Mouse (Mus musculus) kidney, adult 8-10 months (tissue): ENCODE data around the gene Myom1.

Experiments
- DNase-seq, 2 experiments: peaks; one replicate each; pipeline ENCODE4 v3.0.0; 2022

Gene Myom1

DNA sequence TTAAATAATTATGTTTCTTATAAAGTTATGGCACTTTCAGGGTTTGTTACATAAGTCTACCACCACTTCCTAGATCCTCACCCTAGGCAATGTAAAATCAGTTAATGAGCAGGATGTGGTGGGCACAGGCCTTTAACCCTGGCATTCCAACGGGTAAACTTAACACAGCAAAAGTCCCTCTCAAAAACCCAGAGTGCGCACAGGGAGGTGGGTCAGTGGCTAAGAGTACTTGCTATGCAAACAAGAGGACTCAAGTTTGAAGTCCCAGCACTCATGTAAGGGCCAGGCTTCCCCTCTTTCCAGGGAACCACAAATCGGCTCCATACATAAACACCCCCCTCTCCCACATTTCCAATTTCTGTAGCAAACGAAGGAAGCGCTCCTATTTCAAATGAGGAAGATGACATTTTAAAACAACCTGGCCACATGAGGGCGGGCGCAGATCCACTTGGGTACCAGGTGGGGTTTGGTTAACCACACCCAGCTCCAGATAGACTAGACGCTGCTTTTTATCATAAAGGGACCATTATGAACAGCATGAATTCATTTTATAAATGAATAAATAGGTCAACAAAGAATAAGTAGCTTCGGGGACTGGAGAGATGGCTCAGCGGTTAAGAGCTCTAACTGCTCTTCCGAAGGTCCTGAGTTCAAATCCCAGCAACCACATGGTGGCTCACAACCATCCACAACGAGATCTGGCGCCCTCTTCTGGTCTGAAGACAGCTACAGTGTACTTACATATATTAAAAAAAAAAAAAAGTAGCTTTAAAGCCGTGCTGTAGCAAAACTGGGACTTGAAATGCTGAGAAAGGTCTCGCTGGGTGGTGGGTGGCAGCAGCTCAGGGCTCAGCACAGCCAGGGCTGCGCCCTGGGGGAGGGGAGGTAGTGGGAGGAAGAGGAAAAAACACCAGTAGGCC is 10.5 kb upstream of the Myom1 start:
- DNase-seq: no peak

DNA sequence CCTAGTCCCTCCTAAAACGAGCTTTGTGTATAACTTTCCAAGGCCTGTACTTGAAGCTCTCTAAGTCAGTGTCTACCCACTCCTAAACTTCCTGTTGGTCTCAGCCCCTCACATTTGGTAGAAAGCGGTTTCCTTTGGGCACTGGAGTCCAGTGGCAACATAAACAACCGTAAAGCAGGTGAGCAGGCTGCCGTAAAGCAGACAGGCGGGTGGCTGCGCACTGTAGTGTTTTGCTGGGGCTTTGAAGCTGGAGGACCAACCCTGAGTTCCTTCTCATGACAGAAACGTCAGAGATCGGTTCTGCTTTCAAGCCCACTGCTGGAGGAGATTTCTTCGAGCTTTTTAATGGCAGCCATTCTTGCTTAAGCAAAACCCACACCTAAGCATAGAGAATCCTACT is 9.8 kb upstream of the Myom1 start:
- no peak for DNase-seq

DNA sequence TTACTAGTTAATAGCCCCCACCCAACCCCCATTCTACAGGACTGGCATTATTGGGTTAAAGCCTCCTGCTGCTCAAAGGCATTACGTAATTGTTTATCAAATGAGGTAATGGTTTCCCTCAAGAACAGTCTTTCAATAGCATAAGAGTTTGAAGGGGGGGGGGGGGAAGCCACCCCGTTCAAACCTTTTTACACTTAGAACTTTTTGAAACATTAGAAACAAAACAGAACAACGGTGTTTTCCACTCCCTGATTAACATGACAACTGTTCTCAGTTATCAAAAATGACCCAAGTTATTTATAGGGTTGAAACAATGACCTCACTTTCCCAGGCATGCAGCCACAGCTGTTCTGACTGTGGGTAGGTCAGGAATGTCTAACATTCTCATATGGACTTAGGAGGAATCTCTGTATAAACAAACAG is 9.0 kb upstream of the Myom1 start:
- no peak for DNase-seq

DNA sequence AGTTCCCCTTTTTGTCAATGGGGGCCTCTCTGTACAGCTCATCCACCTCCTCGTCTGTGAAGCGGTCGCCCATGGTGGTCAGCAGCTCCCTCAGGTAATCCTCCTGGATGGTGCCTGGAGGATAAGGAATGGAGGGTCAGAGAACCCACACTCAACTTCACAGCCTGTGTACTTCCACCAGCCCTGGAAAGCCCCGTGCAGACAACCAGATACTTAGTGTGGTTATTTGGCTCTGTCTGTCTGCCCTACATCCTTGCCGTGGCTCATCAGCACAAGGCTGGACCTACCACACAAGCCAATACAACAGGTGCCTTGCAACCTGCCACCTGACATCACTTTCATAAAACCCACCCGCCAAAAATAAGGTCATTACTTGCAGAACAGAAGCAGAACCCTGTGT is 7.8 kb upstream of the Myom1 start:
- no peak for DNase-seq

DNA sequence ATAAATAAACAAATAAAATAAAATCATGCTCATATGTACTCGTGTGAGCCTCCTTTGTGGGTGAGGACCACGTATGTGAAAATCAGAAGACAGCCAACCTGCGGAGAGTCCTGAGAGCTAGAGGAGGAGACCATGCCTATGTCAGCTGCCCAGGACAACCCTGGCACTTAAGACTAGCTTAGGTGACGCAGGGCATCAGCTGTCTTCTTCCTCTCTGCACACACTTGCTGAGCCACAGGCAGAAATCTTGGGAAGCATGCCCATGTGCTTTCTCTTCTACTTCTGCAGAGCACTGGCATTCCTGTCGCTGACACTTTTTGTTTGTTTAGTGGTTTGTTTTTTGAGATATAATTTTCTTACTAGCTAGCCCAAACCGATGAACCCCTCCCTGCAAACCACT is 6.9 kb upstream of the Myom1 start:
- no peak for DNase-seq

DNA sequence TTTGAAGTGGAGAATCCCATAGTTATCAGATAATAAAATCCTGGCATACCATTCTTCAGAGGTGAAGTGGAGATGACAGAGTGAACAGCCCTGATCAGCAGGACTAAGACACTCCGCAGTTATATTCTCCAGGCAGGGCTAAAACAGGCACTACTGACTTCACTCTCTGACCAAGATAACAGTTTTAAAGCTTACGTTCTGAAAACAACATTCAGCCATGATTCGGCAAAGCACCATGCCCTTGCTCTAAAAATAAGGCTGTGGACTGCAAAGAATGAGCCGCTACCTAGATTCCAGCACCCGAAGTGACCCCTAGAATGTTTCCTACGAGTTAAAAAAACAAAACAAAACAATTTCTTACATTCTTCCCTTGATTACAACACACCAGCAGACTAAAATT is 4.6 kb upstream of the Myom1 start:
- DNase-seq: no peak

DNA sequence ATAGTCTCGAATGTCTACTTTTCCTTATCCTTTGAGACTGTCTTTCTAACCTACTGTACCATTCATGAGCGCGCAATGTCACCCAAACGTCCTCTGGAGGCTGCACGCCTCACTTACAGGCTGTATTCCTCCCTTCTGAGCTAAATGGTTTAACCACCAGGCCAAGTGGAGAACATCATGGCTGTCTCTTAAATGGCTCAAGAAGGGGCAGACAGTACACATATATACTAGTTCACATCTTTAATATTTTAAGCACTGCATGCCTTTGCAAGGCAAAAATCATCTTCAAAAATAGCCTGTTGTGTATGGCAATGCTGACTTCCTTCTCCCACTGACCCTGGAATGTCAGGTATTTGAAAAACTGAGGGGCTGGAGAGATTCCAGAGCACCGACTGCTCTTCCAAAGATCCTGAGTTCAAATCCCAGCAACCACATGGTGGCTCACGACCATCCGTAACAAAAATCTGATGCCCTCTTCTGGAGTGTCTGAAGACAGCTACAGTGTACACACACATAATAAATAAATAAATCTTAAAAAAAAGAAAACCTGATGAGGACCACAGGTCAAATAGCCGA is 3.9 kb upstream of the Myom1 start:
- no peak for DNase-seq

DNA sequence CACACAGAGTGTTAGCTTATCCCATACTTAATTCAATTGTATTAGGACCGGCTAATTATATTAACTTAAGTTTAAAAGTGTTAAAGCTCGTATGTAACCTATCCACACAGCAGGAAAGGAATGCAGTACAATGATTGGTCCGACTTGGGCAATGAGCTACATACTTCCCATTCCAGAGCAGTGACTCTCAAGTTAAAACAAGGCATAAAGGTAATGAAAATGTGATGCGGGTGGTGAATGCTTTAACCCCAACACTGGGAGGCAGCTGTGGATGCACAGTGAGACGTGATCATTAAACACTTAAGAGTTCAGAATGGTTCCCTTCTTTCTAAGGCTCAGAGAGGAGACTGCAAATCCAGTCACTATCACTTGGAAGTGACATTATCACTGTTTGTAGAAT is 3.2 kb upstream of the Myom1 start:
- DNase-seq: peak in 1 of 2 experiments; percentile 69

DNA sequence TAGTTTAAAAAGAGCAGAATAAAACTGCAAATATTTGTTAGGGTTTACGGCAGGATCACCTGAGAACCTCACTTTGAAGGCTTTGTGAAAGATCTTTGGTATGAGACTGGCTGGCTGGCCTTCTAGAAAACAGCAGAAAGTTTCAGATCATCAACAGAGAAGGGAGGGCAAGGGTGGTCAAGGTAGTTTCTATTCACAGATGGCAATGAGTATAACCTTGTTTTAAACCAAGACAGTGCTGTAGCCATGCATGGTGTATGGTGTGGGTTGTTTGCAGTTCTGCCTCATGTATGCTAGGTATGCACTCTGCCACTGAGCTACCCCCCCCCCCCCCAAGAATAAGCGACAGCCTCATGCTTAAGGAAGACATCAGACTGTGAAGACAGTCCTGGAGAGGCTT is 2.2 kb upstream of the Myom1 start:
- DNase-seq: no peak

DNA sequence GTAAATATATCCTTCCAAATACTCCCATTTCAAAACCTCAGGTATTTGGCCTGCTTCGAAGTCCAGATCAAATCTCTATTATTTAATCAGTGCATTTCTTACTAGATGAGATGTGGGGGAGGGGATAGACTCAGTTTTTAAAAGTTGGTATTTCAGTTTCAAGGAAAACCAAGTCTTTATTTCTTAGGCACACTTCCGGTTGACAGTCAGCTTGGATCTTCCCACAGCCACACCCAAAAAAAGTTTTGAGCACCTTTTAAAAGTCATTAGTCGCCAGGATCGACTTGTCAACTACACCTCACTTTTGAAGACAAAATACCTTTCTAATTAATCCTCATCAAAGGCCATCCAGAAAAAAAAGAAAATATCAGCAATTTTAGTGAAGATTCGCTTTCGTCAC is 1.4 kb upstream of the Myom1 start:
- DNase-seq: no peak

DNA sequence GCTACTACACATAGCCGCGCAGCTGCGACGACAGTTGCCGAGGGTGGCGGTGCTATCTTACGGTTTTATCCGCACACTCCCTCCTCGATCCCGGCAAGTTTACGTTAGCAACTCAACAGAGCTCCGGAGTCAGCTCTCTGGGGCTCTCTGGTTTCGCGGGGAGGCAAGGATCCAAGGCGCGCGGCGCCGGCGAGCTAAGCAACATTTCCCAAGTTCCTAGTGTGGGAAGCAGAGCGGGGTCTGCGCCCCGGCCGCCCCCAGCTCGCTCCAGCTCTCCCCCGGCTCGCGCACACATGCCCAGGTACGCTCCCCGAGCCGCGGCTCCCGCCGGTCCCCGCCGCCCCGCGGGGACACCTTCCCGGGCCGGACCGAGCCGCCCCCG is 743 bp upstream of the Myom1 start:
- DNase-seq: peak in 1 of 2 experiments; percentile 52

DNA sequence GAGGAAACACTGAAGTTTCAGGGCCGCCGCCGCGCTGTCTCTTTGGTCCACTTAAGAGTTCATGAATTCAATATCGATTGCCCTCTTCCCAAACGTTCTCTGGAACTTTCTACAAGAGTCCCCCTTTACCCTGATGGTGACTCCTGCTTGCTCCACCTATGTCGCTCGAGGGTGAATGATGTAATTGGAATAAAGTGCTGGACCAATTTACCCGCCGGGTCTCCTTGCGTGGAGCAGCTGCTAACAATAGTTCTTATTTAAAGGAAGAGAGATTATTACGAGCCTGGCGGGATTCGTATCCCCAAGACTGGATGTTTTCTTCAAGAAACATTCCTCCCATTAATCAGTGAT is 286 bp downstream of the Myom1 start, which contains the start of gene Myl12a:
Gene Myl12a (minus strand): TSS at position 135 of the 351 bp plus-strand sequence.
- no peak for DNase-seq

DNA sequence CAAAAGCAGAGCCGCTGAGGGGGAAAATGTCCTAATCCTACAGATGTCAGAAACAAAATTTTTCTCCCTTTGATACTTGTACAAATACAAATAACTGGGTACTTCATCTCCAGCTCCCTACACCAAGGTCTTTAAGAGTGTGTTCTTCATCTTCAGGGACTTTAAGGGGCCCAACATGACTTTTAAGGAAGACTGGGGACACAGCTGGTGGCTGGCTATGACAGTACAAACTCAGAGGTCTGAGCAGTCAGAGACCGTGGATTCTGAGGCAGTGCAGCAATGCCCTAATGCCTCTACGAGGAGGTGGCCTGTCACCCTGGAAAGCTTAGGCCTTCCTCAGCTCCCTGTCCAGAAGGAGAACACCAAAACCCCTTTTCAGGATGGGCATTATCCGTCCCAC is 679 bp downstream of the Myom1 start:
- no peak for DNase-seq

DNA sequence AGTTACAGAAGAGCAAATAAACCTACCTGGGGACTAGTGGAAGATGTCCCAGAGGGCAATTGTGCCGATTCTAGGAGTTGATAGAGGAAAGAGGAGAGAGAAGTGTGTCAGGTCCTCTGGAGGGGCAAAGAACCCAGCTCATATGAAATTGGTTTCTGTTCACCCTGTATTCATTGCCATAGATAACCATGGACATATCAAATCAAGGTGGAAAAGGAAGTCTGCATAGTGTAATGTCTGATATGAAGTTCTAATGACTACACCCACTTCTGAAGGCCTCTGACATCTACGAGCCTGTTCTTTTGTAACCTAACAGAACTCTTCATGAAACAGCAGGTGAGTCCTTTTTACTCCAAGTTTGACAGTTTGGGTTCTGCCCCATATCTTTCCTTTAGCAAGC is 1.3 kb downstream of the Myom1 start:
- DNase-seq: no peak

DNA sequence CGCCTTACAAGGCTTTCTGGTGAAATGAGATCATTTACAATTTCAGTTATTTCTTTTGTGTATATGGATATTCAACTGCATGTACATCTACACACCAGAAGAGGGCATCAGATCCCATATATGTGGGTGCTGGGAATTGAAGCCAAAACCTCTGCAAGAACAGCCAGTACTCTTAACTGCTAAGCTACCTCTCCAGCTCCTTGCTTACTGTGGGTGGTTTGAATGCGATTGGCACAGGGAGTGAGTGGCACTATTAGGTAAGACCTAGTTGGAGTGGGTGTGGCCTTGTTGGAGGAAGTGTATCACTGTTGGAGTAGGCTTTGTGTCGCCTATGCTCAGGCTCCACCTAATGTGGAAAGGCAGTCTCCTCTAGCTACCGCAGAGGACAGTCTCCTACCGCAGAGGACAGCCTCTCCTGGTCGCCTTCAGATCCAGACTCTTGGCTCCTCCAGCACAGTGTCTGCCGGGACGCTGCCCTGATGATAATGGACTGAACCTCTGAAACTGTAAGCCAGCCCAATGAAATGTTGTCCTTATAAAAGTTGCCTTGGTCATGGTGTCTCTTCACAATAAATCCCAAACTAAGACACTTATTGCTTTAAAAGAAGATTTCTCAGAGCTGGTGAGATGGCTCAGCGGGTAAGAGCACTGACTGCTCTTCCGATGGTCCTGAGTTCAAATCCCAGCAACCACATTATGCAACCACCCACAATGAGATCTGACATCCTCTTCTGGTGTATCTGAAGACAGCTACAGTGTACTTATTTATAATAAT is 1.9 kb downstream of the Myom1 start:
- DNase-seq: no peak

DNA sequence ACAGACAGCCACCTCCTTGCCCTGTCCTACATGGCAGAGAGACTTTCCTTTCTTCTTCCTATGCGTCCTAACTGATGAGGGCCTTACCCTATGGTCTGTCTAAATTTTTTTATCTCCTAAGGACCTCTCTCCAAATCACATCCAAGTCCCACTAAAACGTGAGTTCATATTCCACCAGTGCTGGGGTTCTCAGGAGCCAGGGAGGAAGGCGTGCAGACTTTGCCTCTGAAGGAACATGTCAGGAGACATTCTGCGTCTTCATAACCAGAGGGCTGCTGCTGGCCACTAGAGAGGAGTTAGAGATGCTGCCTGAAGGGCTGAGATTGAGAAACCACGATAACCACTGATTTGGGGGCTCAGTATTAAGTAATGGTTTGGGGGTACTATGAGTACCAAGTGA is 4.5 kb downstream of the Myom1 start:
- no peak for DNase-seq

DNA sequence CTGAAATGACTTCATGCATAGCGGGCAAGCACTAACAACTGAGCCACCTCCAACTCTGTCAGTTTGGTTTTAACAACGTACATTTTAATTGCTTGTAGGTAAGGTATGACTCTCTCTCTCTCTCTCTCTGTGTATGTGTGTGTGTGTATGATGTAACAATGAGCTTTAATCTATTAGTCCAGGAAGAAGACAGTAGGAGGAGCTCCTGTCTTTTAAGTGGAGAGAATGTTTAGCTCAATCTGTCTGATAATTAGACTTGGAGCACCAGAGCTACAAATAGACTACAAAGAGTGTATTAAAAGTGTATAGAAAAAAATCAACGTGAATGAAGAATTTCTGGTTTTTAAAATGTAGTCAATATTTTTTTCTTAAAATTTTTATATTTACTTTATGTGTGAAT is 6.2 kb downstream of the Myom1 start:
- DNase-seq: no peak

DNA sequence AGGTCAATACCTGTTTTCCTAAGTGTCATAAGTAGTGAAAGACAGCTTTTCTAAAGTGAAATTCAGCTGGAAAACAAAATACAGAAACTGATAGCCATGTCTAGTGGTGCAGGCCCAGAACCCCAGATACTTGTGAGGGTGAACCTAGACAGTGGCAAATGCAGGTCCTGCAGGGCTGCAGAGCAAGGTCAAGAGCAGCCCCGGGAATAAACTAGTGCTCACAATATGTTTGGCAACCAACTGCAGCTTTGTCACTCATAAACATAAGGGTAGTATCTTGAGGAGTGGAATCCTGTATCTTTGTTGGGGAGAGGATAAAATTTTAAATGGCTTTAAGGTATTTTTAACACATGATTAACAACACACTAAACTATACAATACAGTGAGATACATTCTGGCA is 7.3 kb downstream of the Myom1 start:
- no peak for DNase-seq

DNA sequence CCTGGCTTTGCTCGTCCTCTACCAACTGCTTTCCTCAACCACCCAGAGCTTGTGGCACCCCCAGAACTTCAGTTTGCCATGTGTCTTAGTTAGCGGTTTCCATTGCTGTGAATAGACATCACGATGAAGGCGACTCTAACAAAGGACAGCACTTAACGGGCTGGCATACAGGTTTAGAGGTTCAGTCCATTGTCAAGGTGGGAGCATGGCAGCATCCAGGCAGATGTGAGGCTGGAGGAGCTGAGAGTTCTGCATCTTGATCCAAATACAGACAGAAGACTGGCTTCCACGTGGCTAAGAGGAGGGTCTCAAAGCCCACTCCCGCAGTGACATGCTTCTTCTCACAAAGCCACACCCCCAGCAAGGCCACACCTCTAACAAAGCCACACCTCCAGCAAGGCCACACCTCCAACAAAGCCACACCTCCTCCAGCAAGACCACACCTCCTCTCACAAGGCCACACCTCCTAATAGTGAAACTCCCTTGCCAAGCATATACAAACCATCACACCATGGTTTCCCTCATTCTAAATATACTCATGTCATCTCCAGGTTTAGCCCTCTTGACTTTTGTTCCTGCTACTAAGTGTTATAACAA is 8.3 kb downstream of the Myom1 start:
- no peak for DNase-seq

DNA sequence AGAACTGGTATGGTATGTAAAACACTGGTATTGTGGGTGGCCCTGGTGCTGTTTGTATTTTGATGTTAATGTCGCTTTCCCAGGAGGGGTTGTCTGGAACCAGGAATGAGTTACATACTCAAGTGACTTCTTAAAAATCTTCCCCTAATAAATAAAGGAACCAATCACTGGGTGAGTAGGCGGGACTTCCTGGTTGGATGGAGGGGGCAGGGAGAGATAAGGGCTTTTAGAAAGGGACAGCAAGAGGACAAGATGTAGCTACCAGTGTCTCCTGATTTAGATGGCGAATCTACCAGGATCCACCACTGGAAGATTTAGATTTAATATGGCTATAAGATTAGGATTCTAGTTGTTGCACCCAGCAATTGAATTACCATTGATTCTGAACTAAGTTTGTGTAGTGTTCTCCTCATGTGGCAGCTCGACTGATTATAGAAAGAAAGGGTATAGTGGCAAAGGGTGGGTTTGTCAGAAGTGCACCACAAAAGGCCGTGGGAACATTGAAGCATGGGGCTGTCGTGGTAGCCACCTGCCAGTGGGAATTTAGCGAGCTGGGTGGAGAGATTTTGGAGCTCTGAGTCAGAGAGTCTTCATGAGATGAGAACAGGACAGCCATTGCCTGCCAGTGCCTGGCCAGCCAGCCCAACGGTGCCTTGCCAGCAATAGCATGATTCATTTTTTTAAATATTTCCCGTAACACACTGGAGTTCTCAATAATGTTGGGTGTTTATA is 9.7 kb downstream of the Myom1 start:
- no peak for DNase-seq

DNA sequence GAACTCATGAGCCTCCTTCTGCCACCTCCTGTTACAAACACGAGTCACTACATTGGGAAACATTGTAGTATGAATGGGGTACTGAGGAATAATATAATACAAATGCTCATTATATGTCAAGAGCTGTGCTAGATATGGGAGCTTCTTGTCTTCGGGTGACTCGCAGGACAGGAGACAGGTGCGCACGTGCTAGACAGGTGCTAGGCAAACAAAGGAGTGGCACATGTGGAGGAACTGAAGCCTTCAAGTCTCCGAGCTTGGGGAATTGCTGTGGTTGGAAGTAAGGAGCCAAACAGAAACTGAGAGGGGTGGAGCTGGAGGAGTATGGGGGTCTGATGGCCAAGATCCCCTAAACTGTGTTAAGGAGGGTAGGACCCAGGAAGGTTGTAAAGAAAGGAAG is 10.7 kb downstream of the Myom1 start:
- no peak for DNase-seq

DNA sequence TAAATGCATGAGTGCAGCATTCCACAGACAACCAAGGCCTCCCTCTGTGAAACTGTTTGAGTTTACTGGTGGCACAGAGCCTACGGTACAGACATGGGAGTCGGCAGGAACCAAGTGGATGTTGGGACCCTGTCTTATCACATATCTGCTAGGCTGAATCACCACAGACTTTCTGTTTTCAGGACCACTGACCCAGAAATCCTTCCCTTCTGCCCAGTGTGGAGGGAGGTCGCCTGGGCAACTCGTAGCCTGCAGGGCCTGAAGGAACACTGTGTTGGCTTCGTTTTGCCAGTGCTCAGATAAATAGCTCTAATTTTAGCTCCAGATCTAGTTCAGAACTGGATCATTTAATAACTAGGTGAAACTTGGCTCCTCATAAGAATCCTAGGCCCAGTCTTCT is 12.5 kb downstream of the Myom1 start:
- no peak for DNase-seq

DNA sequence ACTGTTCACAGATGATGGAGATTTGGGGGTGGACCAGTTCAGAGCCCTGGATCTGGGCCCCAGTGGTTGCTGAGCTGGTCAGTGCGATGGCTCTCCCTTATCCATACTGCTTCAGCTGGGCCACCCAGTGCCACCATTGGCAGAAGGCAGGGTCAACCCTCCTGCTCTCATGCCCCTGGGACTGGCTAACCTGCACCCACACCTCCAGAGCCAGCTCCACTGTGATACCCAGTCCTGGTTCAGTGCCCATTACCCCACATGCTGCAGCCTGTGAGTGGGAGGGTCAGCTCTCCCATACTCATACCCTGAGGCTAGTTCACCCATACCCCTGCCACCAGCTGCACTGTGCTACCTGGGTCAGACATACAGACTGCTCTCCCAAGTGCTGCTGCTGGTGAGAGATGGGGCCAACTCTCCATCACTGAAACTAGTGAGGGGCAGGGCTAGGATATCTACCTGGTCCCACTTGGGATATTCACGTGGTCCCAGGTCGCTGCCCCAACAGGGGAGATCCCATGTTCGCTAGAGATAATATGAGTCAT is 15.1 kb downstream of the Myom1 start:
- no peak for DNase-seq
